Mouse (Mus musculus) midbrain, postnatal 0 days (tissue): ENCODE data around the gene Srpr. TPM values are rescaled to one million over a fixed set of nuclear protein-coding genes. Genes with fewer than 3 reads are reported as not detected.

Experiments
- ATAC-seq: fragments of 200-750 bp; cut with Nextera tagmentation; 2 replicates; pipeline ENCODE4 v1.8.0; 2017; ENCODE audit warnings: moderate number of reproducible peaks, mild to moderate bottlenecking, moderate TSS enrichment, moderate library complexity; ENCODE audit not compliant: low FRiP score
- DNase-seq: peaks from one replicate; pipeline ENCODE4 v3.0.0-alpha.2; 2015; ENCODE audit warnings: low spot score
- H3K27ac ChIP-seq: fragments of 300-500 bp; sonication (generic); 2 replicates; pipeline ENCODE4 v1.5.1; 2014; ENCODE audit warnings: low read depth, mild to moderate bottlenecking, low read length, mixed read lengths
- H3K27me3 ChIP-seq: fragments of 300-500 bp; sonication (generic); 2 replicates; pipeline ENCODE4 v1.6.1; 2014; ENCODE audit warnings: low read length, control low read depth, mixed read lengths; ENCODE audit not compliant: insufficient read depth
- H3K36me3 ChIP-seq: fragments of 300-500 bp; sonication (generic); 2 replicates; pipeline ENCODE4 v1.6.1; 2014; ENCODE audit warnings: low read length, control low read depth, mixed read lengths; ENCODE audit not compliant: insufficient read depth
- H3K4me1 ChIP-seq: fragments of 300-500 bp; sonication (generic); 2 replicates; pipeline ENCODE4 v1.6.1; 2014; ENCODE audit warnings: mild to moderate bottlenecking, control low read depth, antibody characterized with exemption, low read length, mixed read lengths; ENCODE audit not compliant: insufficient read depth
- H3K4me2 ChIP-seq: fragments of 300-500 bp; sonication (generic); 2 replicates; pipeline ENCODE4 v1.6.1; 2014; ENCODE audit warnings: low read depth, mild to moderate bottlenecking, low read length, mixed read lengths; ENCODE audit not compliant: poor library complexity, severe bottlenecking
- H3K4me3 ChIP-seq: fragments of 300-500 bp; sonication (generic); 2 replicates; pipeline ENCODE4 v1.5.1; 2014; ENCODE audit warnings: low read depth, mild to moderate bottlenecking, low read length, moderate library complexity
- H3K9ac ChIP-seq: fragments of 300-500 bp; sonication (generic); replicated peaks from 2 replicates; pipeline ENCODE4 v1.6.1; 2014; ENCODE audit warnings: mild to moderate bottlenecking, low read length, moderate library complexity, mixed read lengths; ENCODE audit not compliant: poor library complexity, severe bottlenecking
- H3K9me3 ChIP-seq: fragments of 300-500 bp; sonication (generic); 2 replicates; pipeline ENCODE4 v1.6.1; 2016; ENCODE audit warnings: low read length, control low read depth
- CTCF ChIP-seq: IDR thresholded peaks from 2 replicates; pipeline ENCODE4 v1.5.1; 2016; ENCODE audit warnings: antibody characterized with exemption, mild to moderate bottlenecking
- WGBS: fragments of 180-500 bp; shearing (Covaris S2); extraction: QIAGEN DNeasy Blood & Tissue Kit; methylation state at CpG from one replicate; pipeline ENCODE4 v1.1.7; 2014; 5-methylcytosine and 5-hydroxymethylcytosine counted together
- polyA plus RNA-seq: library from polyadenylated mRNA; unstranded; fragments of >200 nt; fragmentation: Nextera tagmentation; extraction: Ambion mirVana; gene quantifications from 2 replicates; pipeline ENCODE4 v1.2.1, GENCODE M21; 2015
- total RNA-seq: library from RNA; depleted of rRNA; stranded (reverse); fragments of >200 nt; gene quantifications from 2 replicates; pipeline ENCODE4 v1.2.3, GENCODE M21; 2014; rRNA removed

Gene Srpr
- total and polyA plus RNA-seq, 2 experiments from 2014 or later, result 39.6 to 61.0 TPM

DNA sequence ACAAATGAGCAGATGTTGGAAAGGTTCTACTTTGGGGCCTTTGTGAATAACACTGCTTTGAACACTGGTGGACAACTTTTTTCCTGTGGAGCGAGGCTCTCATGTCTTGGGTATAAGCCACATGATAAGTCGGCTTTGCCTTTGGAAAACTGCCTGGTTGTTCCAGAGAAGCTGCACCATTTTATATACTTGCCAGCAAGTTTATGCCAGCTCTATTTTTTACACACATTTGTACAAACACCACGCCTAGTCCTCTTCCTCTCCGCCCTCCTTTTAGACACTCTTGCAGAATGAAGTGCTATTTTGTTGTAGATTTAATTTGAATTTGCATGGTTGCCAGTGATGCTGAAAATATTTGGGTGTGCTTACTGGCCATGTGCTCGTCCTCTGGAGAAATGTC, 93.5 kb downstream of the Srpr start:
- DNase-seq (no peak), ATAC-seq (no peak)
- Histone ChIP-seq H3K27me3 (0 out of 2 replicates have a peak, but pooled peaks cover 4% of the 10 kb centered on the region), H3K9me3 (no peaks in the 10 kb centered on the region), H3K9ac (no peak overlapping the region), H3K4me2 (no peak overlapping the region), H3K4me1 (no peaks in the 10 kb centered on the region), H3K36me3 (no peaks in the 10 kb centered on the region), H3K4me3 (no peak overlapping the region), H3K27ac (no peak overlapping the region)
- no peak for TF ChIP-seq CTCF
- WGBS, result 82% methylated on average over 5 of the region's 5 CpGs

Other genes with a start within 250 kb of the Srpr start
- 25.0 and 29.8 TPM in 2 replicates for gene St3gal4, start 80.9 kb upstream of the Srpr start, total RNA-seq
- 19.6 and 20.0 TPM in 2 replicates for gene St3gal4, start 80.9 kb upstream of the Srpr start, polyA plus RNA-seq
- gene Dcps, start 24.1 kb upstream of the Srpr start, total RNA-seq, result 39.6 and 41.4 TPM in 2 replicates
- gene Dcps, start 24.1 kb upstream of the Srpr start, polyA plus RNA-seq, result 56.5 and 58.4 TPM in 2 replicates
- gene Tirap, start 116 bp downstream of the Srpr start, total RNA-seq, result 2.6 and 4.3 TPM in 2 replicates
- 2.7 and 3.4 TPM in 2 replicates for gene Tirap, start 116 bp downstream of the Srpr start, polyA plus RNA-seq
- gene Foxred1, start 10.9 kb downstream of the Srpr start, total RNA-seq, result 36.3 and 39.8 TPM in 2 replicates
- gene Foxred1, start 10.9 kb downstream of the Srpr start, polyA plus RNA-seq, result 46.5 and 47.0 TPM in 2 replicates
- 24.6 and 29.4 TPM in 2 replicates for gene Fam118b, start 67.6 kb downstream of the Srpr start, total RNA-seq
- gene Fam118b, start 67.6 kb downstream of the Srpr start, polyA plus RNA-seq, result 37.4 and 41.5 TPM in 2 replicates
- gene Rpusd4, start 67.7 kb downstream of the Srpr start, total RNA-seq, result 6.9 and 8.7 TPM in 2 replicates
- gene Rpusd4, start 67.7 kb downstream of the Srpr start, polyA plus RNA-seq, result 10.6 and 11.0 TPM in 2 replicates
- gene Cdon, start 221.0 kb downstream of the Srpr start, total RNA-seq, result 11.4 and 12.3 TPM in 2 replicates
- 0.65 and 0.81 TPM in 2 replicates for gene Cdon, start 221.0 kb downstream of the Srpr start, polyA plus RNA-seq